Mouse (Mus musculus): ENCODE measurements around the gene Abca8a. TPM values are rescaled to one million over a fixed set of nuclear protein-coding genes. Genes with fewer than 3 reads are reported as not detected.

Gene Abca8a
- polyA plus RNA-seq, 2 experiments, result 0.94 to 1.3 TPM

DNA sequence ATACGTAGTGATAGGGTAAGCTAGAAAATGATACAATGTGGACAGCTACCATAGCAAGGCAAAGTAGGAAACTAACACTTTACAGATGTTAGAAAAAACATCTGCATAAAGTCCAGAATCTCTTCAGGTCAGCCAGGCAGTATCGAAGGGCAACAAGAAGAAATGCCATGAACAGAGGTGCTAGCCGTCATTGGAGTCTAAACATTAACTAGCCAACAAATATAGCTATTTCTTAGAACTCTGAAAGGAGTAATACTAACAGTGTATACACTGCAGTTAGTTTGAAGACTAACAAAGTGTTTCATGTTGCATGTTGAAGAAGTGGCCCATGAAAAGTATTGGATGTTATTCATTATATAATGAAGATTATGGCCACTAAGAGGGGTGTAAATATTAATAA is 23.6 kb downstream of the Abca8a start:
- peaks cover 0 to 4% of the 10 kb centered on the region in 2 experiments; a peak in 2 of 4 replicates for H3K4me1 ChIP-seq (replicated peaks; ENCODE audit: control insufficient read depth in 2 of 2, insufficient read depth in 2 of 2, low read length in 1 of 2)
- DNase-seq (ENCODE audit: low read depth in 3 of 3, low spot score in 3 of 3) (no peak), ATAC-seq (ENCODE audit: insufficient read depth) (no peak)
- H3K4me2 ChIP-seq (ENCODE audit: low read depth), result no peak overlapping the region
- no peaks in the 10 kb centered on the region for H3K36me3 ChIP-seq (replicated peaks; ENCODE audit: control insufficient read depth, insufficient read depth, low read depth)
- TF ChIP-seq EP300 (IDR thresholded peaks at IDR 0.05; ENCODE audit: low read depth), result no peak
- no peak for TF ChIP-seq CTCF (IDR thresholded peaks at IDR 0.05; ENCODE audit: low read depth)
- no peak overlapping the region for H3K4me3 ChIP-seq (ENCODE audit: insufficient read depth in 1 of 2, low read depth in 2 of 2, low read length in 2 of 2)
- no peak overlapping the region for H3K27ac ChIP-seq
- no peak overlapping the region for H3K9ac ChIP-seq (replicated peaks)
- WGBS (ENCODE audit: insufficient replicate concordance), result 61% methylated on average over 3 of the region's 3 CpGs
- H3K9me3 ChIP-seq (ENCODE audit: control insufficient read depth, low read length), result no peaks in the 10 kb centered on the region
- H3K27me3 ChIP-seq (ENCODE audit: control insufficient read depth, insufficient read depth, low read length), result no peaks in the 10 kb centered on the region

DNA sequence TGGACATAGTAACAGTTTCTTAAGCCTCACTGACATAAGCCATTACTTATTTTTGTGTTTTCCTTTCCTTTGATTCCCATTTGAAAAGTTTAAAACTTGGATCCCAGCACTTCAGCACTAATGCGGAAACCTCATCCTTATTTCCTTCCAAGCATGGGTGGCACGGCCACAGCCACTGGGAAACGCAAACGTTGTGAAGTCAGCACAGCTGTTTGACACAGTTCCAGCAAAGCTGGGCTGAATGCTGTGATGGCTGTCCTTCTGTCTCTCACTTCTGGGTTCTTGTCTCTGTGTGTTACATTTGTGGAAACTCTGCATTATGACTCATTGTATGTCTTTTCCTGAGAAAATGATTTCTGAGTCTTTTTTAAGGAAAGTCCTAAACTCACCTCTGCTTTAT is 34.7 kb downstream of the Abca8a start:
- WGBS (ENCODE audit: insufficient replicate concordance), result 47% methylated on average over 4 of the region's 4 CpGs
- DNase-seq (ENCODE audit: low read depth in 3 of 3, low spot score in 3 of 3), result no peak
- Histone ChIP-seq H3K9me3 (ENCODE audit: control insufficient read depth, low read length) (no peaks in the 10 kb centered on the region), H3K4me3 (ENCODE audit: insufficient read depth in 1 of 2, low read depth in 2 of 2, low read length in 2 of 2) (no peak overlapping the region), H3K27ac (no peak overlapping the region), H3K4me2 (ENCODE audit: low read depth) (no peak overlapping the region), H3K4me1 (replicated peaks; ENCODE audit: control insufficient read depth in 2 of 2, insufficient read depth in 2 of 2, low read length in 1 of 2) (no peaks in the 10 kb centered on the region; a peak in 2 of 4 replicates), H3K9ac (replicated peaks) (no peak overlapping the region), H3K36me3 (replicated peaks; ENCODE audit: control insufficient read depth, insufficient read depth, low read depth) (no peaks in the 10 kb centered on the region), H3K27me3 (ENCODE audit: control insufficient read depth, insufficient read depth, low read length) (no peaks in the 10 kb centered on the region)
- ATAC-seq (ENCODE audit: insufficient read depth), result no peak
- no peak for TF ChIP-seq EP300 (IDR thresholded peaks at IDR 0.05; ENCODE audit: low read depth)
- TF ChIP-seq CTCF (IDR thresholded peaks at IDR 0.05; ENCODE audit: low read depth), result no peak

DNA sequence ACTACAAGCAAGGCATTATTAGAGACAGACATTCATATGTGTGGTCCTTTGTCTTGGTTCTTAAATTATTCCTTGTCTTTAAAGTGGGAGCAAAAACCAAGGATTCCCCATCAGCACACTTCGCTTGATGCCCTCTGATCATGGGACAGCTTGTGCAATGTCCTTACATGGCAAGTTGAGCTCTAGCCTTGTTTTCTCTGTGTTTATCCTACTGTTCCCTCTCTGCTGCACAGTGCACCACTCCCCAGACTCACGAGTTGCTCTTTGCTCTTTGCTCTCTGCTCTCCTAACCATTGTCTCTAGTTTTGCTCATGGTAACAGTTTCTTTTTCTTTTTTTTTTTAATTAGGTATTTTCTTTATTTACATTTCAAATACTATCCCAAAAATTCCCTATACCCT is 35.7 kb downstream of the Abca8a start:
- Histone ChIP-seq H3K36me3 (replicated peaks; ENCODE audit: control insufficient read depth, insufficient read depth, low read depth) (no peaks in the 10 kb centered on the region), H3K9me3 (ENCODE audit: control insufficient read depth, low read length) (no peaks in the 10 kb centered on the region), H3K4me2 (ENCODE audit: low read depth) (no peak overlapping the region), H3K4me3 (ENCODE audit: insufficient read depth in 1 of 2, low read depth in 2 of 2, low read length in 2 of 2) (no peak overlapping the region), H3K9ac (replicated peaks) (no peak overlapping the region), H3K4me1 (replicated peaks; ENCODE audit: control insufficient read depth in 2 of 2, insufficient read depth in 2 of 2, low read length in 1 of 2) (no peaks in the 10 kb centered on the region; a peak in 2 of 4 replicates), H3K27me3 (ENCODE audit: control insufficient read depth, insufficient read depth, low read length) (no peaks in the 10 kb centered on the region), H3K27ac (no peak overlapping the region)
- TF ChIP-seq CTCF (IDR thresholded peaks at IDR 0.05; ENCODE audit: low read depth), result no peak
- no peak for TF ChIP-seq EP300 (IDR thresholded peaks at IDR 0.05; ENCODE audit: low read depth)
- ATAC-seq (ENCODE audit: insufficient read depth) (no peak), DNase-seq (ENCODE audit: low read depth in 3 of 3, low spot score in 3 of 3) (peak in 2 of 3 experiments; percentile 3 to 12)
- 31% methylated on average over 2 of the region's 2 CpGs for WGBS (ENCODE audit: insufficient replicate concordance)

DNA sequence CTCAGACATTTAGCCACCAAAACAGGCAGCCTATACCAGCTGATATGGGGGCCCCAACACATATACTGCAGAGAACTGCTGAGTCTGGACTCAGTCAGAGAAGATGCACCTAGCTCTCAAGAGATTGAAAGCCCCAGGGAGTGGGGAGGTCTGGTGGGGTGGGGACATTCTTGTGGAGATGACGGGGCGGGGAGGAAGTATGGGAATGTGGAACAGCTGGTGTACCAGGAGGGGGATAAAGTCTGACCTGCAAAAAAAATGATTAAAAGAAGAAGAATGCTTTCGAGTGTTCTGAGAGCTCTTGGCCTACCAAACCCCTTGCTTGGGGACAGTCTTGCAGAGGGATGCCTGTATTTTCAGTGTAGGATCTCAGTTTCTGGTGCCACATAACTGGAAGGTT is 42.1 kb downstream of the Abca8a start:
- Histone ChIP-seq H3K4me3 (ENCODE audit: insufficient read depth in 1 of 2, low read depth in 2 of 2, low read length in 2 of 2) (no peak overlapping the region), H3K36me3 (replicated peaks; ENCODE audit: control insufficient read depth, insufficient read depth, low read depth) (no peaks in the 10 kb centered on the region), H3K27me3 (ENCODE audit: control insufficient read depth, insufficient read depth, low read length) (no peaks in the 10 kb centered on the region), H3K27ac (no peak overlapping the region), H3K9ac (replicated peaks) (no peak overlapping the region), H3K9me3 (ENCODE audit: control insufficient read depth, low read length) (no peaks in the 10 kb centered on the region), H3K4me2 (ENCODE audit: low read depth) (no peak overlapping the region), H3K4me1 (replicated peaks; ENCODE audit: control insufficient read depth in 2 of 2, insufficient read depth in 2 of 2, low read length in 1 of 2) (no peaks in the 10 kb centered on the region)
- WGBS (ENCODE audit: insufficient replicate concordance), result 46% methylated on average over 3 of the region's 3 CpGs
- ATAC-seq (ENCODE audit: insufficient read depth) (no peak), DNase-seq (ENCODE audit: low read depth in 3 of 3, low spot score in 3 of 3) (no peak)
- TF ChIP-seq EP300 (IDR thresholded peaks at IDR 0.05; ENCODE audit: low read depth) (no peak), CTCF (IDR thresholded peaks at IDR 0.05; ENCODE audit: low read depth) (no peak)

DNA sequence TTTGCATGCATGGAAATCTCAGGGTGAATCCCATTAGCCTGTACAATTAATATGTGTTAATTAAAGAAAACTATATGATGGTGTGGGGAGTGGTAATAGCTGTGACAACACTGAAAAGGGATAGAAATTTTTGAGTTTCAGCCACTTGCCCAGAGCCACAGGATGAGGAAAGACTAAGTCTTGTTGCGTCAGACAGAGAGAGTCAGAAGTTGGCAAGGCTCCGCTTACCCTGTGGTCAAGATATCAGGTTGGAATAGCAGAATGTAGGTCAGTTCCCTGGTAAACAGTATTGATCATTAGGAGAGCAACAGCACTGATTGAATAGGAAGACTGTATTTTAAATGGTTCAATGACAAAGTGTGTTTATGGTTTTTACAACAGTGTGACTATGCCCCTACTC is 58.0 kb downstream of the Abca8a start:
- no peaks in the 10 kb centered on the region for H3K4me1 ChIP-seq (replicated peaks; ENCODE audit: control insufficient read depth in 2 of 2, insufficient read depth in 2 of 2, low read length in 1 of 2)
- no peak overlapping the region for H3K27ac ChIP-seq
- no peak for DNase-seq (ENCODE audit: low read depth in 3 of 3, low spot score in 3 of 3)
- H3K27me3 ChIP-seq (ENCODE audit: control insufficient read depth, insufficient read depth, low read length), result no peaks in the 10 kb centered on the region
- H3K4me3 ChIP-seq (ENCODE audit: insufficient read depth in 1 of 2, low read depth in 2 of 2, low read length in 2 of 2), result no peak overlapping the region
- no peaks in the 10 kb centered on the region for H3K36me3 ChIP-seq (replicated peaks; ENCODE audit: control insufficient read depth, insufficient read depth, low read depth)
- H3K4me2 ChIP-seq (ENCODE audit: low read depth), result no peak overlapping the region
- no peak overlapping the region for H3K9ac ChIP-seq (replicated peaks)
- 60% methylated on average over 2 of the region's 2 CpGs for WGBS (ENCODE audit: insufficient replicate concordance)
- TF ChIP-seq CTCF (IDR thresholded peaks at IDR 0.05; ENCODE audit: low read depth), result no peak
- no peak for TF ChIP-seq EP300 (IDR thresholded peaks at IDR 0.05; ENCODE audit: low read depth)
- no peaks in the 10 kb centered on the region for H3K9me3 ChIP-seq (ENCODE audit: control insufficient read depth, low read length)
- no peak for ATAC-seq (ENCODE audit: insufficient read depth)

Data from liver, embryonic 14.5 days (tissue).